Mouse (Mus musculus) stomach, postnatal 0 days (tissue): ENCODE data around the gene Tmprss13. TPM values are rescaled to one million over a fixed set of nuclear protein-coding genes. Genes with fewer than 3 reads are reported as not detected.
A peak's percentile ranks its signal among the peaks of the same experiment; 100 is the strongest.

Source experiments
- ATAC-seq: fragments of 200-750 bp; cut with Nextera tagmentation; 2 replicates; pipeline ENCODE4 v1.8.0; 2017; ENCODE audit not compliant: low FRiP score, low TSS enrichment
- DNase-seq: peaks from one replicate; pipeline ENCODE4 v3.0.0-alpha.2; 2016; ENCODE audit warnings: low spot score
- H3K27ac ChIP-seq: fragments of 300-500 bp; sonication (generic); replicated peaks from 2 replicates; pipeline ENCODE4 v1.5.1; 2014; ENCODE audit warnings: mild to moderate bottlenecking, control low read depth
- H3K27me3 ChIP-seq: fragments of 300-500 bp; sonication (generic); 2 replicates; pipeline ENCODE4 v1.6.1; 2014; ENCODE audit warnings: low read length; ENCODE audit not compliant: control insufficient read depth, insufficient read depth
- H3K36me3 ChIP-seq: fragments of 300-500 bp; sonication (generic); 2 replicates; pipeline ENCODE4 v1.6.1; 2014; ENCODE audit warnings: low read length, mixed read lengths; ENCODE audit not compliant: control insufficient read depth, insufficient read depth
- H3K4me1 ChIP-seq: fragments of 300-500 bp; sonication (generic); replicated peaks from 2 replicates; pipeline ENCODE4 v1.6.1; 2014; ENCODE audit warnings: antibody characterized with exemption; ENCODE audit not compliant: control insufficient read depth, insufficient read depth
- H3K4me2 ChIP-seq: fragments of 300-500 bp; sonication (generic); replicated peaks from 2 replicates; pipeline ENCODE4 v1.6.1; 2014; ENCODE audit warnings: low read depth, mild to moderate bottlenecking, control low read depth, moderate library complexity
- H3K4me3 ChIP-seq: fragments of 300-500 bp; sonication (generic); 2 replicates; pipeline ENCODE4 v1.5.1; 2014; ENCODE audit warnings: low read depth, low read length, control low read depth
- H3K9ac ChIP-seq: fragments of 300-500 bp; sonication (generic); 2 replicates; pipeline ENCODE4 v1.6.1; 2014; ENCODE audit warnings: mild to moderate bottlenecking, low read length, control low read depth, mixed read lengths
- H3K9me3 ChIP-seq: fragments of 300-500 bp; sonication (generic); 2 replicates; pipeline ENCODE4 v1.6.1; 2016; ENCODE audit warnings: low read length; ENCODE audit not compliant: control insufficient read depth
- CTCF ChIP-seq: IDR thresholded peaks from 2 replicates; pipeline ENCODE4 v1.5.1; 2016; ENCODE audit warnings: antibody characterized with exemption, low read depth, mild to moderate bottlenecking, moderate library complexity
- EP300 ChIP-seq: optimal IDR thresholded peaks from 2 replicates; pipeline ENCODE3; 2016; ENCODE audit warnings: antibody characterized with exemption
- WGBS: fragments of 180-500 bp; shearing (Covaris S2); extraction: QIAGEN DNeasy Blood & Tissue Kit; methylation state at CpG from one replicate; pipeline ENCODE4 v1.1.7; 2014; 5-methylcytosine and 5-hydroxymethylcytosine counted together
- polyA plus RNA-seq: library from polyadenylated mRNA; unstranded; fragments of >200 nt; fragmentation: Nextera tagmentation; extraction: Ambion mirVana; gene quantifications from 2 replicates; pipeline ENCODE4 v1.2.1, GENCODE M21; 2015

The Tmprss13 gene
- polyA plus RNA-seq, 1 experiment from 2014 or later, result 33.1 TPM

- Histone ChIP-seq H3K27me3 (no peaks in the 10 kb centered on the region), H3K4me2 (no peak overlapping the region), H3K27ac (no peak overlapping the region), H3K4me1 (no peaks in the 10 kb centered on the region), H3K36me3 (no peaks in the 10 kb centered on the region), H3K9ac (no peak overlapping the region), H3K9me3 (no peaks in the 10 kb centered on the region), H3K4me3 (no peak overlapping the region)
- no peak for ATAC-seq
- TF ChIP-seq EP300 (no peak), CTCF (no peak)
- no peak for DNase-seq
- 77% methylated on average over 8 of the region's 8 CpGs for WGBS
These were observed 17.1 kb upstream of the Tmprss13 start for GRCm38 (mm10) chr9:45301771-45302170.

DNA sequence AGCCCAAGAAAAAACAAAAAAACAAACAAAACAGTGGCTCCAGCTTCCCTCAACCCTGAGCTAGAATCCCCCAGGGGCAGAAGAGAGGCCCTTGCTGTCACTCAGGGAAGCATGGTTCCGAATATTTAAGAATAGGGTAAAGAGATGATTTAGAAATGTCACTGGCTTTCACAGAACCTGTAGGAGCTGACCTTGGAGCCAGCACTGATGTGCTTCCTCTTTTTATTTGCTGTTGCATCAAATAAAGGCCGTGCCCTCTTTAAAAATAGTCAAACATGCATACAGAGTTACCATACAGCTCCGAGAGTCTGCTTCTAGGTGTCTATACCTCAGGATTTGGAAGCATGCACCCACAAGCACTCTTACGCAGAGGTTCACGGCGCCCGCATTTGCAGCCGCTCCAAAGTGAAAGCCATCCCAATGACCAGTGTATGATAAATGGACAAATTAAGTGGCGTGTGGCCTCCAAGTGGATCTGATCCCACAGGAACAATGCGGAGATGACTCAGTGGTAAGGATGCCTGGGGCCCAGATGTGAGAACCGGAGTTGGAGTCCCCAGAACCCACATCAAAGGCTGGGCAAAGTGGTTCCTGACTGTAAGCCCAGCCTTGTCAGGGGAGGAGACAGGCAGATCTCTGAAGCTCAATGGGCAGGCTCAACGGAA lies 12.0 kb upstream of the Tmprss13 start:
- Histone ChIP-seq H3K27me3 (no peaks in the 10 kb centered on the region), H3K36me3 (no peaks in the 10 kb centered on the region), H3K27ac (no peak overlapping the region), H3K4me3 (no peak overlapping the region), H3K4me1 (no peaks in the 10 kb centered on the region), H3K4me2 (no peak overlapping the region), H3K9ac (no peak overlapping the region), H3K9me3 (no peaks in the 10 kb centered on the region)
- WGBS, result 79% methylated on average over 12 of the region's 12 CpGs
- no peak for TF ChIP-seq EP300
- TF ChIP-seq CTCF, result no peak
- no peak for ATAC-seq
- DNase-seq, result no peak

DNA sequence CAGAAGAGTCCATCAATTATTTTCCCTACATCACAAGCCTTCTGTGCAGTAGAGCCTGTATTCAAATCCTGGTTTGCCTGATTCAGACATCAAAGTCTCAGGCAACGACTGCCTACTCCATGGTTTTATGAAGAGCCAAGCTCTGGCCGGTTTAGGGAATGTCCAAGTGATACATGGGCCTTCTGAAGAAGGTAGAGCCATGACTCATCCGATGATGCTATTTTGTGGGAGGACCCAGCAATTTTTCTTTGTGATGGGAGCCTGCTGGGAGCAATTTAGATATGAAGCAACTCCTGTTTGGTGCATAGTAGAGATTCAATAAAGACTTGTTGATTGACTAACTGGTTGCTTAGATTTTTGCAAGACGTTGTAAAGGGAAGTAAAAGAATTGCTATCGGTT lies 10.4 kb upstream of the Tmprss13 start:
- H3K36me3 ChIP-seq, result no peaks in the 10 kb centered on the region
- 0 out of 2 replicates have a peak overlapping the region, but pooled peaks have one; percentile 13 for H3K27ac ChIP-seq
- no peak overlapping the region for H3K4me2 ChIP-seq
- no peak overlapping the region for H3K9ac ChIP-seq
- ATAC-seq (no peak), DNase-seq (no peak)
- TF ChIP-seq CTCF (no peak), EP300 (no peak)
- no peaks in the 10 kb centered on the region for H3K27me3 ChIP-seq
- no peaks in the 10 kb centered on the region for H3K4me1 ChIP-seq
- H3K4me3 ChIP-seq, result no peak overlapping the region
- 71% methylated on average over 5 of the region's 5 CpGs for WGBS
- no peaks in the 10 kb centered on the region for H3K9me3 ChIP-seq

DNA sequence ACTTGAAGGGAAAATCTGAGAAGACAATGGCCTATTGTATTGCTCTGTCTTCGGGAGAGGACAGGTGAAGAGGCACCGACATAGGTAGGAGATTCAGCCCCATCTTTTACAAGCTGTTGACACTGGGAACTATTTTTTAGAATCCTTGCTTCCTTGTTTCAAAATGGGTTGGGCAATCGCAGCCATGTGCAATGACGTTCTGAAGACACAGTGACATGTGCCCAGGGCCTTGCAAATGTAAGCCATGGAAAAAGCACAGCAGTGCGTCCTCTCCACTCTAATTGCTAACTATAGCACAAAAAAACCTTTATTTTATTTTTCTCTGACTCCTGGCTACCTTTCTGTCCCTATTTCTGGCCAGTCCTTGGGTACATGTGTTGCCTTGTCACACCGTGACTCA lies 7.0 kb upstream of the Tmprss13 start:
- no peak overlapping the region for H3K27ac ChIP-seq
- H3K9ac ChIP-seq, result no peak overlapping the region
- DNase-seq (no peak), ATAC-seq (no peak)
- no peaks in the 10 kb centered on the region for H3K4me1 ChIP-seq
- H3K4me3 ChIP-seq, result no peak overlapping the region
- no peaks in the 10 kb centered on the region for H3K27me3 ChIP-seq
- WGBS, result 82% methylated on average over 6 of the region's 6 CpGs
- H3K36me3 ChIP-seq, result no peaks in the 10 kb centered on the region
- no peak overlapping the region for H3K4me2 ChIP-seq
- no peak for TF ChIP-seq CTCF
- no peak for TF ChIP-seq EP300
- no peaks in the 10 kb centered on the region for H3K9me3 ChIP-seq

- Histone ChIP-seq H3K4me1 (peaks cover 5% of the 10 kb centered on the region; the same call in 1 of the 2 replicates), H3K9ac (no peak overlapping the region), H3K4me3 (no peak overlapping the region), H3K27ac (no peak overlapping the region), H3K4me2 (no peak overlapping the region), H3K27me3 (no peaks in the 10 kb centered on the region), H3K36me3 (no peaks in the 10 kb centered on the region), H3K9me3 (no peaks in the 10 kb centered on the region)
- 62% methylated on average over 3 of the region's 3 CpGs for WGBS
- ATAC-seq, result no peak
- DNase-seq, result no peak
- no peak for TF ChIP-seq CTCF
- no peak for TF ChIP-seq EP300
These were observed 5.0 kb upstream of the Tmprss13 start for GRCm38 (mm10) chr9:45313913-45314312.

GRCm38 (mm10) chr9:45317635-45318034 lies 1.3 kb upstream of the Tmprss13 start:
- Histone ChIP-seq H3K4me2 (no peak overlapping the region), H3K4me1 (peaks cover 5% of the 10 kb centered on the region; the same call in 1 of the 2 replicates), H3K27ac (no peak overlapping the region), H3K27me3 (no peaks in the 10 kb centered on the region), H3K4me3 (no peak overlapping the region), H3K9ac (no peak overlapping the region), H3K9me3 (no peaks in the 10 kb centered on the region), H3K36me3 (no peaks in the 10 kb centered on the region)
- ATAC-seq (peak; percentile 17; the same call in 1 of the 2 replicates), DNase-seq (no peak)
- WGBS, result 38% methylated on average over 3 of the region's 3 CpGs
- no peak for TF ChIP-seq EP300
- TF ChIP-seq CTCF, result no peak
